Mouse (Mus musculus): Measurements from ENCODE around the gene Nsmce4a. TPM values are rescaled to one million over a fixed set of nuclear protein-coding genes. Genes with fewer than 3 reads are reported as not detected.
"Not testable (repeated sequence)": the region's sequence is repeated elsewhere in the genome, so short reads cannot be mapped to it uniquely, and the experiment has no call there.

Gene Nsmce4a
- total RNA-seq, 1 experiment, result 90.9 TPM

- Histone ChIP-seq H3K4me3 (ENCODE audit: insufficient read depth in 1 of 2, low read depth in 1 of 2, low read length in 2 of 2, poor library complexity in 1 of 2, severe bottlenecking in 1 of 2) (no peak overlapping the region), H3K4me1 (ENCODE audit: control insufficient read depth in 2 of 2, insufficient read depth in 2 of 2, low read length in 2 of 2, poor library complexity in 1 of 2) (peaks cover 5 to 16% of the 10 kb centered on the region in 2 experiments; a peak in 2 of 4 replicates), H3K9me3 (ENCODE audit: control insufficient read depth, insufficient read depth, low read depth, low read length) (no peaks in the 10 kb centered on the region), H3K36me3 (ENCODE audit: control insufficient read depth, insufficient read depth, low read length, poor library complexity, severe bottlenecking) (no peaks in the 10 kb centered on the region; the same call in 1 of the 2 replicates), H3K27ac (ENCODE audit: insufficient read depth, low read depth, low read length, poor library complexity, severe bottlenecking) (no peak overlapping the region), H3K9ac (ENCODE audit: insufficient read depth, low read depth, low read length, poor library complexity, severe bottlenecking) (no peak overlapping the region)
- TF ChIP-seq CHD2 (IDR thresholded peaks at IDR 0.05; ENCODE audit: low read depth, low read length), result no peak
- TF ChIP-seq ZC3H11A (IDR thresholded peaks at IDR 0.05; ENCODE audit: borderline replicate concordance, low read depth, low read length), result no peak
- TF ChIP-seq MAFK (IDR thresholded peaks at IDR 0.05; ENCODE audit: insufficient read depth, low read depth, low read length), result no peak
- TF ChIP-seq HCFC1 (IDR thresholded peaks at IDR 0.05; ENCODE audit: borderline replicate concordance, insufficient read depth, low read length), result no peak
- no peak for TF ChIP-seq ZNF384 (IDR thresholded peaks at IDR 0.05; ENCODE audit: low read depth, low read length)
- DNase-seq (ENCODE audit: low read depth, low spot score), result no peak
- in situ Hi-C loops (cut with MboI; ENCODE audit: low sequenced_read_pairs in 2 of 2, unreplicated experiment in 2 of 2), result no loop called here
Observed at GRCm38 (mm10) chr7:130602804-130603203, 29.9 kb upstream of the Nsmce4a start.

GRCm38 (mm10) chr7:130600546-130600945, 27.6 kb upstream of the Nsmce4a start:
- in situ Hi-C loops (cut with MboI; ENCODE audit: low sequenced_read_pairs in 2 of 2, unreplicated experiment in 2 of 2), result no loop called here
- Histone ChIP-seq H3K4me3 (ENCODE audit: insufficient read depth in 1 of 2, low read depth in 1 of 2, low read length in 2 of 2, poor library complexity in 1 of 2, severe bottlenecking in 1 of 2) (no peak overlapping the region), H3K27ac (ENCODE audit: insufficient read depth, low read depth, low read length, poor library complexity, severe bottlenecking) (no peak overlapping the region), H3K9ac (ENCODE audit: insufficient read depth, low read depth, low read length, poor library complexity, severe bottlenecking) (no peak overlapping the region), H3K4me1 (ENCODE audit: control insufficient read depth in 2 of 2, insufficient read depth in 2 of 2, low read length in 2 of 2, poor library complexity in 1 of 2) (peaks cover 5 to 20% of the 10 kb centered on the region in 2 experiments; a peak in 2 of 4 replicates), H3K36me3 (ENCODE audit: control insufficient read depth, insufficient read depth, low read length, poor library complexity, severe bottlenecking) (no peaks in the 10 kb centered on the region; the same call in 1 of the 2 replicates), H3K9me3 (ENCODE audit: control insufficient read depth, insufficient read depth, low read depth, low read length) (no peaks in the 10 kb centered on the region)
- TF ChIP-seq ZNF384 (IDR thresholded peaks at IDR 0.05; ENCODE audit: low read depth, low read length) (no peak), MAFK (IDR thresholded peaks at IDR 0.05; ENCODE audit: insufficient read depth, low read depth, low read length) (no peak), CHD2 (IDR thresholded peaks at IDR 0.05; ENCODE audit: low read depth, low read length) (no peak; the same call in 1 of the 2 replicates), HCFC1 (IDR thresholded peaks at IDR 0.05; ENCODE audit: borderline replicate concordance, insufficient read depth, low read length) (no peak), ZC3H11A (IDR thresholded peaks at IDR 0.05; ENCODE audit: borderline replicate concordance, low read depth, low read length) (no peak)
- peak; percentile 73 for DNase-seq (ENCODE audit: low read depth, low spot score)

GRCm38 (mm10) chr7:130600074-130600473, 27.2 kb upstream of the Nsmce4a start:
- H3K4me3 ChIP-seq (ENCODE audit: insufficient read depth in 1 of 2, low read depth in 1 of 2, low read length in 2 of 2, poor library complexity in 1 of 2, severe bottlenecking in 1 of 2), result no peak overlapping the region
- in situ Hi-C loops (cut with MboI; ENCODE audit: low sequenced_read_pairs in 2 of 2, unreplicated experiment in 2 of 2), result no loop called here
- H3K9ac ChIP-seq (ENCODE audit: insufficient read depth, low read depth, low read length, poor library complexity, severe bottlenecking), result no peak overlapping the region
- peak overlapping the region; percentile 7; the same call in 1 of the 2 replicates for H3K27ac ChIP-seq (ENCODE audit: insufficient read depth, low read depth, low read length, poor library complexity, severe bottlenecking)
- H3K9me3 ChIP-seq (ENCODE audit: control insufficient read depth, insufficient read depth, low read depth, low read length), result no peaks in the 10 kb centered on the region
- peak; percentile 94 for TF ChIP-seq MAFK (IDR thresholded peaks at IDR 0.05; ENCODE audit: insufficient read depth, low read depth, low read length)
- no peak for TF ChIP-seq ZNF384 (IDR thresholded peaks at IDR 0.05; ENCODE audit: low read depth, low read length)
- no peak for DNase-seq (ENCODE audit: low read depth, low spot score)
- H3K4me1 ChIP-seq (ENCODE audit: control insufficient read depth in 2 of 2, insufficient read depth in 2 of 2, low read length in 2 of 2, poor library complexity in 1 of 2), result peaks cover 4 to 18% of the 10 kb centered on the region in 2 experiments; a peak in 2 of 4 replicates
- H3K36me3 ChIP-seq (ENCODE audit: control insufficient read depth, insufficient read depth, low read length, poor library complexity, severe bottlenecking), result no peaks in the 10 kb centered on the region

- no peaks in the 10 kb centered on the region for H3K36me3 ChIP-seq (ENCODE audit: control insufficient read depth, insufficient read depth, low read length, poor library complexity, severe bottlenecking)
- H3K27ac ChIP-seq (ENCODE audit: insufficient read depth, low read depth, low read length, poor library complexity, severe bottlenecking), result no peak overlapping the region
- TF ChIP-seq HCFC1 (IDR thresholded peaks at IDR 0.05; ENCODE audit: borderline replicate concordance, insufficient read depth, low read length) (no peak), CHD2 (IDR thresholded peaks at IDR 0.05; ENCODE audit: low read depth, low read length) (no peak), MAFK (IDR thresholded peaks at IDR 0.05; ENCODE audit: insufficient read depth, low read depth, low read length) (no peak), ZC3H11A (IDR thresholded peaks at IDR 0.05; ENCODE audit: borderline replicate concordance, low read depth, low read length) (no peak), ZNF384 (IDR thresholded peaks at IDR 0.05; ENCODE audit: low read depth, low read length) (no peak)
- DNase-seq (ENCODE audit: low read depth, low spot score), result no peak
- H3K9me3 ChIP-seq (ENCODE audit: control insufficient read depth, insufficient read depth, low read depth, low read length), result no peaks in the 10 kb centered on the region
- no peak overlapping the region for H3K4me3 ChIP-seq (ENCODE audit: insufficient read depth in 1 of 2, low read depth in 1 of 2, low read length in 2 of 2, poor library complexity in 1 of 2, severe bottlenecking in 1 of 2)
- H3K9ac ChIP-seq (ENCODE audit: insufficient read depth, low read depth, low read length, poor library complexity, severe bottlenecking), result no peak overlapping the region; the same call in 1 of the 2 replicates
- in situ Hi-C loops (cut with MboI; ENCODE audit: low sequenced_read_pairs in 2 of 2, unreplicated experiment in 2 of 2), result no loop called here
- H3K4me1 ChIP-seq (ENCODE audit: control insufficient read depth in 2 of 2, insufficient read depth in 2 of 2, low read length in 2 of 2, poor library complexity in 1 of 2), result peaks cover 4 to 16% of the 10 kb centered on the region in 2 experiments; a peak in 2 of 4 replicates
Observed at GRCm38 (mm10) chr7:130597546-130597945, 24.6 kb upstream of the Nsmce4a start.

GRCm38 (mm10) chr7:130596079-130596855, 23.3 kb upstream of the Nsmce4a start:
- H3K27ac ChIP-seq (ENCODE audit: insufficient read depth, low read depth, low read length, poor library complexity, severe bottlenecking); H3K9me3 ChIP-seq (ENCODE audit: control insufficient read depth, insufficient read depth, low read depth, low read length); in situ Hi-C loops (cut with MboI; ENCODE audit: low sequenced_read_pairs in 2 of 2, unreplicated experiment in 2 of 2); H3K4me3 ChIP-seq (ENCODE audit: insufficient read depth in 1 of 2, low read depth in 1 of 2, low read length in 2 of 2, poor library complexity in 1 of 2, severe bottlenecking in 1 of 2); DNase-seq (ENCODE audit: low read depth, low spot score); H3K36me3 ChIP-seq (ENCODE audit: control insufficient read depth, insufficient read depth, low read length, poor library complexity, severe bottlenecking); H3K9ac ChIP-seq (ENCODE audit: insufficient read depth, low read depth, low read length, poor library complexity, severe bottlenecking): not testable (repeated sequence)
- H3K4me1 ChIP-seq (ENCODE audit: control insufficient read depth in 2 of 2, insufficient read depth in 2 of 2, low read length in 2 of 2, poor library complexity in 1 of 2), result peaks cover 4 to 15% of the 10 kb centered on the region in 2 experiments; a peak in 2 of 4 replicates

GRCm38 (mm10) chr7:130593375-130594239, 20.7 kb upstream of the Nsmce4a start:
- peaks cover 4 to 19% of the 10 kb centered on the region in 2 experiments; a peak in 2 of 4 replicates for H3K4me1 ChIP-seq (ENCODE audit: control insufficient read depth in 2 of 2, insufficient read depth in 2 of 2, low read length in 2 of 2, poor library complexity in 1 of 2)
- H3K9ac ChIP-seq (ENCODE audit: insufficient read depth, low read depth, low read length, poor library complexity, severe bottlenecking); H3K4me3 ChIP-seq (ENCODE audit: insufficient read depth in 1 of 2, low read depth in 1 of 2, low read length in 2 of 2, poor library complexity in 1 of 2, severe bottlenecking in 1 of 2); in situ Hi-C loops (cut with MboI; ENCODE audit: low sequenced_read_pairs in 2 of 2, unreplicated experiment in 2 of 2); H3K36me3 ChIP-seq (ENCODE audit: control insufficient read depth, insufficient read depth, low read length, poor library complexity, severe bottlenecking); H3K9me3 ChIP-seq (ENCODE audit: control insufficient read depth, insufficient read depth, low read depth, low read length); H3K27ac ChIP-seq (ENCODE audit: insufficient read depth, low read depth, low read length, poor library complexity, severe bottlenecking); DNase-seq (ENCODE audit: low read depth, low spot score): not testable (repeated sequence)
